Mouse (Mus musculus) effector memory CD4-positive, alpha-beta T cell, adult 7 months (primary cell): ENCODE measurements around the gene Vmn2r56. TPM values are rescaled to one million over a fixed set of nuclear protein-coding genes. Genes with fewer than 3 reads are reported as not detected.

Experiments
- polyA plus RNA-seq: library from polyadenylated mRNA; unstranded; fragments of 100-300 nt; shearing (Covaris generic); gene quantifications from one replicate; pipeline ENCODE4 v1.2.1, GENCODE M21; 2017

Gene Vmn2r56
- polyA plus RNA-seq: not detected

GRCm38 (mm10) chr7:12734904-12735303, at the start of gene Vmn2r56:
Vmn2r56 (minus strand) TSS chr7:12735004.

GRCm38 (mm10) chr7:12684903-12685302, 49.9 kb downstream of the Vmn2r56 start, which contains the start of gene Vmn2r55:
Vmn2r55 (minus strand) TSS chr7:12685003.

GRCm38 (mm10) chr7:12640219-12640618, 94.6 kb downstream of the Vmn2r56 start, which contains the start of gene Vmn2r54:
Vmn2r54 (minus strand) TSS chr7:12640319.

Other genes starting within 250 kb of the Vmn2r56 start
- not detected for gene 2900092C05Rik, start 222.5 kb downstream of the Vmn2r56 start, polyA plus RNA-seq
- 0.11 TPM for gene Vmn2r53, start 126.2 kb downstream of the Vmn2r56 start, polyA plus RNA-seq
- not detected for gene Vmn2r54, start 94.7 kb downstream of the Vmn2r56 start, polyA plus RNA-seq
- gene Vmn2r55, start 50.0 kb downstream of the Vmn2r56 start, polyA plus RNA-seq: not detected
- 14.1 TPM for gene Zscan18, start 68.6 kb upstream of the Vmn2r56 start, polyA plus RNA-seq
- 6.6 TPM for gene Zfp329, start 83.9 kb upstream of the Vmn2r56 start, polyA plus RNA-seq
- 97.7 TPM for gene Zfp110, start 99.8 kb upstream of the Vmn2r56 start, polyA plus RNA-seq
- 0.33 TPM for gene Zfp128, start 146.2 kb upstream of the Vmn2r56 start, polyA plus RNA-seq
- gene Zscan22, start 162.8 kb upstream of the Vmn2r56 start, polyA plus RNA-seq: 6.1 TPM
- 1,064 TPM for gene Rps5, start 187.3 kb upstream of the Vmn2r56 start, polyA plus RNA-seq
- gene Rnf225, start 192.4 kb upstream of the Vmn2r56 start, polyA plus RNA-seq: 0.16 TPM
- 1.0 TPM for gene Zfp324, start 230.8 kb upstream of the Vmn2r56 start, polyA plus RNA-seq
- 4.5 TPM for gene Zfp446, start 242.8 kb upstream of the Vmn2r56 start, polyA plus RNA-seq